Mouse (Mus musculus): ENCODE data around the gene Csnk2a1.

Csnk2a1 gene

GRCm38 (mm10) chr2:152323971-152324370 is 97.3 kb downstream of the Csnk2a1 start:
- no peak for DNase-seq (ENCODE audit: low read depth, low spot score)

- DNase-seq (ENCODE audit: low read depth, low spot score), result no peak
Measured at GRCm38 (mm10) chr2:152324842-152325241, 98.2 kb downstream of the Csnk2a1 start.

DNA sequence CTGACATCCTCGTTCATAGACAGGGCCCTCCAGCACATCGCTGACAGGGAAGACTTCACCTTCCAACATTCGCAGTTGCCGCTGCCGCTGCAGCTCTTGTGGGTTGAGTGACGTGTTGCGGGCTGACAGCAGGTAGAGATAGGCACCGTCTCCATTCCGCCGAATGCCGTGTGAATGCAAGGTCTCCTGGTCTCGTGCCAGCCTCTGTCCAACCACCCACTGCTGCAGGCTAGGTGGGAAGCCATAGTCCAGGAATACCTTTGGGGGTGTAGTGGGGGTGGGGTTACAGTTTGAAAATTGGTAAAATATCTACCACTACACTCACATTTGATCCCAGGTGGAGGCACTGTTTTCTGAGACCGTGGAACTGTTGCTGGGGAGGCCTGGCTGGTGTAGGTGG is 99.5 kb downstream of the Csnk2a1 start:
- DNase-seq (ENCODE audit: low read depth, low spot score), result no peak

GRCm38 (mm10) chr2:152326654-152327053 is 100.0 kb downstream of the Csnk2a1 start:
- no peak for DNase-seq (ENCODE audit: low read depth, low spot score)

GRCm38 (mm10) chr2:152327980-152328379 is 101.3 kb downstream of the Csnk2a1 start:
- no peak for DNase-seq (ENCODE audit: low read depth, low spot score)

GRCm38 (mm10) chr2:152330858-152331423 is 104.3 kb downstream of the Csnk2a1 start:
- no peak for DNase-seq (ENCODE audit: low read depth, low spot score)

Data from forelimb bud, embryonic 11.5 days (tissue).